Mouse (Mus musculus) forebrain, embryonic 10.5 days (tissue): Measurements from ENCODE around the gene Cspg4. TPM values are rescaled to one million over a fixed set of nuclear protein-coding genes. Genes with fewer than 3 reads are reported as not detected.

ENCODE experiments used
- DNase-seq: peaks from one replicate; pipeline ENCODE4 v3.0.0-alpha.2; 2017; ENCODE audit warnings: low spot score; ENCODE audit errors: extremely low spot score
- H3K27ac ChIP-seq: fragments of 300-500 bp; sonication (generic); 2 replicates; pipeline ENCODE4 v1.5.1; 2016; ENCODE audit warnings: mild to moderate bottlenecking
- H3K27me3 ChIP-seq: fragments of 300-500 bp; sonication (generic); 2 replicates; pipeline ENCODE4 v1.6.1; 2016; ENCODE audit warnings: mild to moderate bottlenecking; ENCODE audit not compliant: poor library complexity, severe bottlenecking
- H3K36me3 ChIP-seq: fragments of 300-500 bp; sonication (generic); replicated peaks from 2 replicates; pipeline ENCODE4 v1.6.1; 2016; ENCODE audit warnings: mild to moderate bottlenecking, moderate library complexity
- H3K4me1 ChIP-seq: fragments of 300-500 bp; sonication (generic); 2 replicates; pipeline ENCODE4 v1.6.1; 2016
- H3K4me3 ChIP-seq: fragments of 300-500 bp; sonication (generic); 2 replicates; pipeline ENCODE4 v1.5.1; 2016; ENCODE audit warnings: mild to moderate bottlenecking, moderate library complexity
- H3K9me3 ChIP-seq: fragments of 300-500 bp; sonication (generic); 2 replicates; pipeline ENCODE4 v1.6.1; 2016; ENCODE audit warnings: mild to moderate bottlenecking, moderate library complexity
- WGBS: fragments of 180-500 bp; shearing (Covaris S2); methylation state at CpG from one replicate; pipeline ENCODE4 v1.1.7; 2016; 5-methylcytosine and 5-hydroxymethylcytosine counted together
- polyA plus RNA-seq: library from polyadenylated mRNA; unstranded; fragments of >200 nt; fragmentation: Nextera tagmentation; extraction: Ambion mirVana; gene quantifications from 2 replicates; pipeline ENCODE4 v1.2.1, GENCODE M21; 2016

Gene Cspg4
- polyA plus RNA-seq: 0.88 and 1.1 TPM in 2 replicates

DNA sequence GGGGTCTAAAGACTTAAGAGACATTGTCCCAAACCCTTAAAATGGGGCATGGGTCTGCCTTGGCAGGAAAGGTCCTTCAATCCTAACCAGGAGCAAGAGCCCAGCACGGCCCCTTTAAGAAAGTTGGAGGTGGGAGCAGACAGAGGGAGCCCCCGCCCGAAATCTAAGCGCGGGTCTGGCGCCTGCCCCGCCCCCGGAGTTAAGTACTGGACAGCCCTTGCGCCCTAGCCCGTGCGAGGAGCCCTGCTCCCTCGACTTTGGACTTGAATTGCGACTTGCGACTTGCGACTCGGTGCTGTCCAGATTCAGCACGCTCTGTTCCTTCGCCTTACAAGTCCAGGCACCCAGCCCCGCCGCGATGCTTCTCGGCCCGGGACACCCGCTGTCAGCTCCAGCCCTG lies at the start of gene Cspg4:
Gene Cspg4 (plus strand): TSS at position 202 of the 400 bp plus-strand sequence.
- Histone ChIP-seq H3K36me3 (no peaks in the 10 kb centered on the region), H3K27me3 (peaks cover 61% of the 10 kb centered on the region), H3K4me3 (peak within 1 kb of the TSS; percentile 47), H3K27ac (peak within 1 kb of the TSS; percentile 36; the same call in 1 of the 2 replicates), H3K9me3 (no peaks in the 10 kb centered on the region), H3K4me1 (peaks cover 35% of the 10 kb centered on the region)
- DNase-seq: peak; percentile 53
- 3% methylated on average over 24 of the region's 24 CpGs for WGBS

DNA sequence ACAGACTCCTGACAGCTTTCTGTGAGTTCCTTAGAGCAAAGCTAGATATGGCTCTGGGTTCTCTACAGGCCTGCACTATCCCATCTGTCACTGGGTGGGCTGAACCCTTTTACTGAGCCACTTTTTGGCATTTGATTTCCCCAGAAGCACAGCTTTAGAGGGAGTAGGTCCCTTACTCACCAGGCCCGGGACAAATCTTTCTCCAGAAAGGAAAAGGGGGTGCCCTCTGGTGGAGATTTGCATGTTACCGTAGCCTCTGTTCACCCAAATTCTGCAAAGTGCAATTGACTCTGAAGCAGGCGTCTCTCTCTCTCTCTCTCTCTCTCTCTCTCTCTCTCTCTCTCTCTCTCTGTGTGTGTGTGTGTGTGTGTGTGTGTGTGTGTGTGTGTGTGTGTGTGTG lies 39.9 kb upstream of the Cspg4 start:
- peak; percentile 30 for DNase-seq
- WGBS: 3% methylated on average over 3 of the region's 3 CpGs
- Histone ChIP-seq H3K9me3 (no peaks in the 10 kb centered on the region), H3K4me3 (peak overlapping the region; percentile 48; the same call in 1 of the 2 replicates), H3K4me1 (peaks cover 15% of the 10 kb centered on the region), H3K27me3 (peaks cover 58% of the 10 kb centered on the region), H3K27ac (no peak overlapping the region), H3K36me3 (no peaks in the 10 kb centered on the region)

DNA sequence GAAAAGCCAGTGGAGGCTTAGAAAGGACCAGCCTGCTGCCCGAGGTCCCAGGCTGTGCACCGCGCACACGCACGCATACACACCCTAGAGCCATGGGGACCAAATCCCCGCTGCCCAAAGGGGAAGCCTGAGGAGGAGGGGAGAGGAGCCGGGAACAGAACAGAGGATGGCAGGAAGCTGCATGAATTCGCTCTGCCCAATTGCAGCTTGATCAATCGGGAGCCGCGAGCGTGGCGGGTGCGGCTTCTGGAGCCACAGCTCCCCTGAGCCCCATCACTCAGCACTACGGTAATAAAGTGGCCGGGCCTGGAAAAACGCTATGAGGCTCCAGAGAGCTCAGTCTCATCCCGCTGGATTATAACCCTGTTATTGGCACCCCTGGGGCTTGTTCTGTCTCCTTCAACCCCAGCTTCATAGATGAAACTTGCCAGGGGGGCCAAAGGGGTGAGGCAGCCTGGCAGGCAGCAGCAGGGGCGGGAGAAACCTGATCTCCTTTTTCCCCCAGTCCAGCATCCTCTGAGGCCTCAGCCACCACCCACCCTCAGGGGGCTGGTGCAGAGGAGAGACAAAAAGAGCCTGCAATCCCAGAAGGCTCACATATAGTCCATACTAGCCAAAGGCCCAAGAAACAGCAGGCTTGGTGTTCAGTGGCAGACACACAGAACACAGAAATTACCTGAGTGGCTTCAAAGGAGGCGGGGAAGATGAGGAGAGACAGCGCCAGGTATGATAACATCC lies 39.2 kb upstream of the Cspg4 start:
- H3K9me3 ChIP-seq: no peaks in the 10 kb centered on the region
- H3K4me1 ChIP-seq: peaks cover 22% of the 10 kb centered on the region
- peak; percentile 28 for DNase-seq
- peak overlapping the region; percentile 27; the same call in 1 of the 2 replicates for H3K27ac ChIP-seq
- H3K36me3 ChIP-seq: no peaks in the 10 kb centered on the region
- peaks cover 65% of the 10 kb centered on the region for H3K27me3 ChIP-seq
- H3K4me3 ChIP-seq: peak overlapping the region; percentile 48
- WGBS: 10% methylated on average over 21 of the region's 21 CpGs

DNA sequence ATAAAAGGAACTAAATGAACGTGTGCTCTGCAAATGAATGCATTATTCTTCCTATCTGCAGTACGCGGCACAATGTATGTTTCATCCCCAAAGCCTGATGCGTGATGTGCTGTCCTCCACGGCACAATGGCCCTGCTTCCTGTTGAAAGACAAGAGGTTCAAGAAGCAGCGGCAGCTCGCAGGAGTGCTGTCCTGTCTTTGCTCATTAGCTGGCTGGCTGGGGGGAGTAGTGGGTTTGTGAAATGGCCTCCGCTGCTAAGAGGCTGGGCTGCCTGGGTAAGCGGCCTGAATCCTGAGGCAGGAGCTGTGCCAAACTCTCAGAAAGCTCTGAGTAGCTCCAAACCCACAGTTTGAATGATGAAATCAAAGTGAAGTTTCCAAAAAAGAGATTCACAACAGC lies 36.7 kb upstream of the Cspg4 start:
- 40% methylated on average over 9 of the region's 9 CpGs for WGBS
- Histone ChIP-seq H3K4me1 (peaks cover 27% of the 10 kb centered on the region), H3K27me3 (peaks cover 79% of the 10 kb centered on the region), H3K9me3 (no peaks in the 10 kb centered on the region), H3K27ac (no peak overlapping the region), H3K4me3 (no peak overlapping the region), H3K36me3 (no peaks in the 10 kb centered on the region)
- DNase-seq: no peak

- Histone ChIP-seq H3K4me3 (no peak overlapping the region), H3K27ac (no peak overlapping the region), H3K36me3 (no peaks in the 10 kb centered on the region), H3K27me3 (peaks cover 84% of the 10 kb centered on the region), H3K4me1 (peaks cover 27% of the 10 kb centered on the region), H3K9me3 (no peaks in the 10 kb centered on the region)
- no peak for DNase-seq
- 89% methylated on average over 6 of the region's 6 CpGs for WGBS
These were observed 36.0 kb upstream of the Cspg4 start for GRCm38 (mm10) chr9:56828841-56829240.

DNA sequence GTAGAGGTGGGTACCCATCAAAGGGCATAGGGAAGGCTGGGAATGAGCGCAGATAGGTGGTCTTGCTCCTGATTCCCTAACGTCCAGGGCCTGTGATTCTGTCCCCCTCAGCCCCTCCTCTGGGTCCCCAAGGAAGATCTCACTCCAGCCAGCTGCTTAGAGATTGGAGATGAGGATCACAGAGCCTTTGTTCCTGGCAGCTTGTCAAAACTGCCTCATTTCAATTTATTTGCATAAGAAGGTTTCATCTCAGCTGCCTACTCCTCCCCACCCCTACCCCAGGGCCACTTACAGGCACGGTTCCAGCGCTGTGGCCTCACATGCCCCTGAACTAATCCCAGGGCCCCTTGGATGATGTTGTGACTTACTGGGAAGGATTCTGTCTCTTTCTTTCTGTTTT lies 34.7 kb upstream of the Cspg4 start:
- H3K36me3 ChIP-seq: no peaks in the 10 kb centered on the region
- no peak for DNase-seq
- H3K4me3 ChIP-seq: no peak overlapping the region
- WGBS: 25% methylated on average over 4 of the region's 4 CpGs
- H3K27me3 ChIP-seq: peaks cover 75% of the 10 kb centered on the region
- H3K4me1 ChIP-seq: peaks cover 26% of the 10 kb centered on the region
- no peaks in the 10 kb centered on the region for H3K9me3 ChIP-seq
- H3K27ac ChIP-seq: no peak overlapping the region

GRCm38 (mm10) chr9:56831904-56832303 lies 32.9 kb upstream of the Cspg4 start:
- Histone ChIP-seq H3K4me3 (no peak overlapping the region), H3K9me3 (no peaks in the 10 kb centered on the region), H3K4me1 (peaks cover 16% of the 10 kb centered on the region), H3K27ac (no peak overlapping the region), H3K36me3 (no peaks in the 10 kb centered on the region), H3K27me3 (peaks cover 57% of the 10 kb centered on the region)
- WGBS: 90% methylated on average over 3 of the region's 3 CpGs
- DNase-seq: no peak

- H3K27me3 ChIP-seq: peaks cover 48% of the 10 kb centered on the region
- 39% methylated on average over 6 of the region's 6 CpGs for WGBS
- DNase-seq: no peak
- no peak overlapping the region for H3K27ac ChIP-seq
- H3K4me1 ChIP-seq: peaks cover 16% of the 10 kb centered on the region
- H3K36me3 ChIP-seq: no peaks in the 10 kb centered on the region
- H3K9me3 ChIP-seq: no peaks in the 10 kb centered on the region
- H3K4me3 ChIP-seq: no peak overlapping the region
These were observed 31.9 kb upstream of the Cspg4 start for GRCm38 (mm10) chr9:56832900-56833299.

GRCm38 (mm10) chr9:56835152-56835551 lies 29.7 kb upstream of the Cspg4 start:
- Histone ChIP-seq H3K4me3 (no peak overlapping the region), H3K36me3 (no peaks in the 10 kb centered on the region), H3K27ac (no peak overlapping the region), H3K9me3 (no peaks in the 10 kb centered on the region), H3K27me3 (peaks cover 36% of the 10 kb centered on the region), H3K4me1 (peaks cover 9% of the 10 kb centered on the region; the same call in 1 of the 2 replicates)
- 84% methylated on average over 5 of the region's 5 CpGs for whole genome bisulfite sequencing
- DNase-seq: no peak

- H3K4me1 ChIP-seq: peaks cover 16% of the 10 kb centered on the region
- 66% methylated on average over 5 of the region's 5 CpGs for WGBS
- peaks cover 25% of the 10 kb centered on the region for H3K27me3 ChIP-seq
- no peak overlapping the region for H3K27ac ChIP-seq
- H3K36me3 ChIP-seq: no peaks in the 10 kb centered on the region
- no peak for DNase-seq
- no peak overlapping the region for H3K4me3 ChIP-seq
- no peaks in the 10 kb centered on the region for H3K9me3 ChIP-seq
These were observed 24.1 kb upstream of the Cspg4 start for GRCm38 (mm10) chr9:56840721-56841120.

- Histone ChIP-seq H3K27me3 (peaks cover 25% of the 10 kb centered on the region), H3K27ac (no peak overlapping the region), H3K9me3 (no peaks in the 10 kb centered on the region), H3K36me3 (no peaks in the 10 kb centered on the region), H3K4me3 (no peak overlapping the region), H3K4me1 (peaks cover 16% of the 10 kb centered on the region)
- no peak for DNase-seq
These were observed 23.0 kb upstream of the Cspg4 start for GRCm38 (mm10) chr9:56841864-56842263.

- Histone ChIP-seq H3K27ac (no peak overlapping the region), H3K4me3 (no peak overlapping the region), H3K36me3 (no peaks in the 10 kb centered on the region), H3K9me3 (no peaks in the 10 kb centered on the region), H3K27me3 (peaks cover 25% of the 10 kb centered on the region), H3K4me1 (peaks cover 16% of the 10 kb centered on the region)
- WGBS: 78% methylated on average over 3 of the region's 3 CpGs
- no peak for DNase-seq
These were observed 22.5 kb upstream of the Cspg4 start for GRCm38 (mm10) chr9:56842303-56842719.

DNA sequence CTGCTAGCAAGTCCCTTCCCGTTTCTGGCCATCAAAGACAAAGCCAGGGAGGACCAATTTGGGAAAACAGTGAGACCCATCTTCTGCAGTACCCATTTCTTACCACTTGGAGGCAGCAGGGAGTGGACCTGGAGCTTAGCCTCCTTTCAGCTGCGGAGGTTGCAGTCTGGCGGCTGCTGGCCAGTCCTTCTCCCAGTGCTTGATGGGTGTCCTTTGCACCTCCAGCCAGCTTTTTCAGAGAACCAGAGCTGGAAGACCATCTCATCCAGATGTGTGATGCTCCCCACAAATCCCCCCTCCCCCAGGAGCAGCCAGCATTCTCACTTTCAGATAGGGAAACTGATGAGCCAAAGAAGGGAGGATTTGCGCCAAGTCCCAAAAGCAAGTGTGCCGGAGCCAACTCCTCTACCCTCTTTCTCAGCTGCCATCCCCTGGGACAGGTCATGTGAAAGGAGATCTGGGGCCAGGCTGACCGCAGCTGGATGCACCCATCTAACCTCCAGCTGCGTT lies 21.1 kb upstream of the Cspg4 start:
- DNase-seq: peak; percentile 58
- Histone ChIP-seq H3K9me3 (no peaks in the 10 kb centered on the region), H3K27me3 (peaks cover 25% of the 10 kb centered on the region), H3K27ac (no peak overlapping the region), H3K4me3 (no peak overlapping the region), H3K4me1 (peaks cover 16% of the 10 kb centered on the region), H3K36me3 (no peaks in the 10 kb centered on the region)
- WGBS: 42% methylated on average over 7 of the region's 7 CpGs
